Comparison of ENCODE assay signal across 8 mouse cellular contexts in the genomic region with DNA sequence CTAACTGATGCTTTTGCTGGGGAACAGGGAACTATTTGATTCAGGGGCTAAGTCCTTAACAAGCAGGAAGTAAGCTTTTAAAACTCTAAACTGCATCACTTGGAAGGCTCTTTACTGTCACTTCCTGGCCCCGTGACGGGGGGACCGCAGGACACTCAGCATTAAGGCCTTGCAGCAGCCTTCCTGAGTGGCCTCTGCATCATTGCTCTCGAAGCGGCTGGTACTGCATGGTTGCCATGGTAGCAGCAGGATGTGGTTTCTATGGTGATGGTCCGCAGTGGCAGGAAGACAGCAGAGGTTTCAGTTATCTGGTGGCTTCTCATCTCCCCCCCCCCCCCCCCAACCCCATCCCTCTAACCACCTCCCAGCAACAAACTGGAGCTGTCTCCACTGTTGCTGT.
DNase-seq lines count a peak whose midpoint lies in the region; ATAC-seq and TF ChIP-seq lines count a peak whose summit lies in the region.

No protein-coding gene starts in this region.

- H3K27ac ChIP-seq in embryonic facial prominence, embryonic 10.5 days (replicated peaks): 0 out of 2 replicates have a peak overlapping the region, but pooled peaks have one; percentile 41
- H3K27ac ChIP-seq in midbrain, embryonic 12.5 days (replicated peaks): peak overlapping the region; percentile 80
- no peak overlapping the region for H3K27ac ChIP-seq in spleen, adult 2 months (ENCODE audit: insufficient read depth, low read length)

- H3K9ac ChIP-seq in midbrain, embryonic 12.5 days (replicated peaks): no peak overlapping the region

- H3K36me3 ChIP-seq in embryonic facial prominence, embryonic 10.5 days (replicated peaks): 0 out of 2 replicates have a peak, but pooled peaks cover 22% of the 10 kb centered on the region
- no peaks in the 10 kb centered on the region; the same call in 1 of the 2 replicates for H3K36me3 ChIP-seq in midbrain, embryonic 12.5 days
- peaks cover 2% of the 10 kb centered on the region; the same call in 1 of the 2 replicates for H3K36me3 ChIP-seq in spleen, adult 2 months (ENCODE audit: control insufficient read depth, insufficient read depth, low read length)

- DNase-seq in CD4-positive helper T cell, adult 2 months (ENCODE audit: low read depth, low spot score): peak; percentile 94
- peak; percentile 46 for DNase-seq in embryonic facial prominence, embryonic 10.5 days (ENCODE audit: low spot score)
- peak; percentile 75 to 76 for DNase-seq in spleen, adult 2 months (ENCODE audit: low read depth in 1 of 2, low spot score in 2 of 2)
- no peak for DNase-seq in kidney, adult 11 months
- no peak for DNase-seq in embryo, embryonic 10.5 days (ENCODE audit: low spot score)
- no peak for DNase-seq in heart, postnatal 4 days

- H3K4me2 ChIP-seq in midbrain, embryonic 12.5 days (replicated peaks): peak overlapping the region; percentile 32

- H3K9me3 ChIP-seq in embryonic facial prominence, embryonic 10.5 days: no peaks in the 10 kb centered on the region
- H3K9me3 ChIP-seq in midbrain, embryonic 12.5 days: no peaks in the 10 kb centered on the region

- no peak for TF ChIP-seq CTCF in spleen, adult 2 months (IDR thresholded peaks at IDR 0.05; ENCODE audit: extremely low read depth, insufficient read depth, insufficient read length, insufficient replicate concordance)

- no peak overlapping the region for H3K4me3 ChIP-seq in embryonic facial prominence, embryonic 10.5 days
- no peak overlapping the region for H3K4me3 ChIP-seq in midbrain, embryonic 12.5 days
- H3K4me3 ChIP-seq in spleen, adult 2 months (ENCODE audit: extremely low read depth, insufficient read depth, insufficient read length): no peak overlapping the region

- peak; percentile 92 for ATAC-seq in inflammation-experienced regulatory T-cells, adult 6 months
- peak; percentile 90 for ATAC-seq in midbrain, embryonic 12.5 days (ENCODE audit: low FRiP score, low read depth)

- 61% methylated on average over 6 of the region's 6 CpGs for WGBS in embryonic facial prominence, embryonic 10.5 days
- WGBS in midbrain, embryonic 12.5 days: 24% methylated on average over 6 of the region's 6 CpGs
- 11% methylated on average over 6 of the region's 6 CpGs for WGBS in spleen, adult 2 months

- H3K4me1 ChIP-seq in embryonic facial prominence, embryonic 10.5 days: peaks cover 57% of the 10 kb centered on the region
- H3K4me1 ChIP-seq in midbrain, embryonic 12.5 days: peaks cover 39% of the 10 kb centered on the region
- H3K4me1 ChIP-seq in spleen, adult 2 months (ENCODE audit: control insufficient read depth, insufficient read depth, insufficient read length): peaks cover 3% of the 10 kb centered on the region; the same call in 1 of the 2 replicates

- H3K27me3 ChIP-seq in embryonic facial prominence, embryonic 10.5 days (replicated peaks; ENCODE audit: low read depth, poor library complexity, severe bottlenecking): no peaks in the 10 kb centered on the region
- H3K27me3 ChIP-seq in midbrain, embryonic 12.5 days: no peaks in the 10 kb centered on the region
- no peaks in the 10 kb centered on the region for H3K27me3 ChIP-seq in spleen, adult 2 months (ENCODE audit: control insufficient read depth, insufficient read depth, low read length)

- no peak for TF ChIP-seq POLR2A in spleen, adult 2 months (IDR thresholded peaks at IDR 0.05; ENCODE audit: low read depth, low read length)

Comparison
In these comparisons a context has a peak if more than half of its experiments do, and no peak if none do; other contexts are left out.
1. DNase-seq: peak in CD4-positive helper T cell, adult 2 months (single experiment), embryonic facial prominence, embryonic 10.5 days (single experiment) and spleen, adult 2 months (2 of 2); none in kidney, adult 11 months (single experiment), embryo, embryonic 10.5 days (single experiment) and heart, postnatal 4 days (single experiment).